15 mouse cellular contexts compared by ENCODE assay signal in genomic region chr14:51855280-51855679, GRCm38 (mm10). TPM values are rescaled to one million over a fixed set of nuclear protein-coding genes. Genes with fewer than 3 reads are reported as not detected.
"Had no signal": no experiment of that assay in that cellular context is flagged by ENCODE, and none has a peak within 500 bp of the region (broad histone marks: within the 10 kb centered on the region; RNA-seq: fewer than 3 reads in every experiment).

No protein-coding gene starts in this region.

RNA-seq across cellular contexts. Expression of gene Ear6, which starts 1.8 kb away (rescaled TPM):
- total RNA-seq: gastrocnemius, adult 2 months; gastrocnemius, postnatal 10 days; gastrocnemius, postnatal 25 days; gastrocnemius, postnatal 4 days; heart, adult 18-20 months; heart, adult 8-10 months; heart, postnatal 10 days; heart, postnatal 25 days; heart, postnatal 4 days; layer of hippocampus, adult 2 months; layer of hippocampus, postnatal 10 days; layer of hippocampus, postnatal 25 days; left cerebral cortex, adult 2 months; left cerebral cortex, postnatal 14 days; left cerebral cortex, postnatal 36 days had no signal

RNA-seq across cellular contexts. Expression of gene AY358078, which starts 55.4 kb away (rescaled TPM):
- total RNA-seq: gastrocnemius, adult 2 months; gastrocnemius, postnatal 10 days; gastrocnemius, postnatal 25 days; gastrocnemius, postnatal 4 days; heart, adult 18-20 months; heart, adult 8-10 months; heart, postnatal 10 days; heart, postnatal 25 days; heart, postnatal 4 days; layer of hippocampus, adult 2 months; layer of hippocampus, postnatal 10 days; layer of hippocampus, postnatal 25 days; left cerebral cortex, adult 2 months; left cerebral cortex, postnatal 14 days; left cerebral cortex, postnatal 36 days had no signal
